Mouse (Mus musculus): ENCODE data around the gene Nudt16l1.

Gene Nudt16l1

DNA sequence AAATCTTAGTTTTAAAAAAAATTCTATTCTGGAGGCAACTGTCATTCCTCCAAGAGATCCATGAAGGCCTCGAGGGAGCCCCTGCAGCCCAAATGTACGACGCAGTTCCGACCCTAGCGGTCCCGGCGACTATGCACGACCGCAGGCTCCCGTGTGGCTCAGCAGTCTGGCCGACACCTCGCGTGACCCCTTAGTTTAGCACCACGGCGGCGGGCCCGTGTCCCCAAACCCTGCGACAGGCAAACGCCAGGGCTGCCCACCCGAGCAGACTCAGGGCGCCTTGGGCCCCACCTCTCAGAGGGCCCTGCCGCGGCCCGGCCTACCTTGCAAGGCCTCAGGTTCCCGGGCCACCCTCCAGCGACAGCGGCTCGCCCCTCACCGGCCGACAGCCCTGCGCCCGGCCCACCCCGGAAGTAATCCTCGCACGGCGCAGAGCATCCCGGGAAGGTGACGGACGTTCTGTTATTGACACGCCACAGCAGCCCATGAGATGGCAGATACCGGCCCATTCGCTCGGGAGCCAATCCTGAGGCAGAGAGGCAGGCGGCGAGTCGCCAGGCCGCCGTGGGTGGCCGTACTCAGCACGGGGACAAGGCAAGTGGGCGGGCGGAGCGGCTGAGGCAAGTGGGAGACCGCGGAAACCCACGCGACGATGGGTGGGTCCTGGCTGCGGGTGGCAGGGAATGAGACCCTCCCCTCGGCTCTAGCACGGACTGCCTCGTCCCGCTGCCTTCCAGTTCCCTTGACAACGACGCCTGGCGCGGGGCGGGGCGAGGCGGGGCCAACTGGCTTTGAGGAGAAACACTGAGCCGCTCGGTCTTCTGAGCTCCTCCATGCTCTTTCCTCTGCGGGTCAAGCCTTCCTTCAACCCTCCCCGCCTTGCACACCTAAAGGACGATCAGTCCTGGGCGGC lies 25.5 kb downstream of the Nudt16l1 start, which contains the start of gene Anks3:
Anks3 (minus strand) TSS at position 409 of the 913 bp plus-strand sequence.
- peak; percentile 95 for DNase-seq

DNA sequence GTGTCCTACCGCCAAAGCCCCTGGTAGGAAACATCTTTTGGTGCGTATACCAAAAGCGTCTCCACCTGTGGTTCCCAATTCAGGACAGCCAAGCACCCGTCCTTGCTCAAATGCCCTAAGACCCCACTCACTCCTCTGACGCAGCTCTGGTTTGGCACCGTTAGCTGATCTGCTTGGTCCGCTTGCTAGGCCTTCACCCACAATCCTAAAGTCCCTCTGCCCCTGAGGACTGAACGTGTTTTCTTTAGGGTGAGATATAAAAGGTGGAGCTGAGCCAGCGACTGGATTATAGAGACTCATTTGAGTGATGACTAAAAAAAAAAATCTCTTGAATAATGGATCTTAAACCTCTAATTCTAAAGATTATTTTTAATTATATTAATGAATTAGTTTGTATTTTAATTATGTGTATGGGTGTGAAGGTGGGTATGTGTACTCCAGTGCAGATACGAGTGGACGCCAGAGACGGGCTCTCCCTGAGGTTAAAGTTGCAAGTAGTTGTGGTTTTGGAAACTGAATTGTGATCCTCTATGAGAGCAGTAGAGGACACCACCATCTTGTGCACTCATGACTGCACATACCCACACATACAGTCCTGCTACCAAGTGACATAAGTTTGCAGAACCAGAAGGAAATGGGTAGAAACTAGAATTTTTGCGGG lies 26.3 kb downstream of the Nudt16l1 start:
- no peak for DNase-seq

DNA sequence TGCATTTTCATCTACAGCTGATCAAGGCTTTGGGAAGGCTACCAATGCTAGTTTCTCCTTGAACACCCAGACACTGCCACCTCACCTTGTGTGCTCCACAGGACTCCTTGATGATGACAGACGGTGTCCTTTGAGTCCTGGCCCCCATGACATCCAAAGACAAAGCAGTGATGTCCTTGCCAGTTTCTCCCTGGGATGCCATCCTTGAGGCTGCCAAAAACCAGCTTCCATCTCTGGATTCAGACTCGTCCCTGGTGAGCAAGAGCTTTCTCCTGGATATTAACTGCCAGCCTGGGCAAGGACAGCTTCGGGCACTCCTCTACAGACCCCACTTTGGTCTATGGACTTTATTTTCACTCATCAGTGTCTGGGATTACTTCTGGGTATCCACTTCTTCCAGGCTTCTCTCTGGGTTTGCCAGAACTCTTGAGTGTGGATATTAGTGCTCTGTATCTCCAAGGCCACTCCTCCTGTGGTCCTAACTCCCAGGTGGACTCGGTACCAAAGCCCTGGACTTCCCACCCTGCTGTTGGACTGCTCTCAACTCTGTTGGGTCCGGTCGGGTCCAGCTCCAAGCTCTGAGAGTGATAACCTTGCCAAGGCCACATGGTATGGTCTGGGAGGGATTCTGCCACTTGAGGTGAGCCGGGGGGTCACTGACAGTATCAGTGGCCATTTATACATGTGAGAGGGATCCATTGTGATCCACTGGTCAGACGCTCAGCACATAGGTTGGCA lies 27.0 kb downstream of the Nudt16l1 start:
- no peak for DNase-seq

DNA sequence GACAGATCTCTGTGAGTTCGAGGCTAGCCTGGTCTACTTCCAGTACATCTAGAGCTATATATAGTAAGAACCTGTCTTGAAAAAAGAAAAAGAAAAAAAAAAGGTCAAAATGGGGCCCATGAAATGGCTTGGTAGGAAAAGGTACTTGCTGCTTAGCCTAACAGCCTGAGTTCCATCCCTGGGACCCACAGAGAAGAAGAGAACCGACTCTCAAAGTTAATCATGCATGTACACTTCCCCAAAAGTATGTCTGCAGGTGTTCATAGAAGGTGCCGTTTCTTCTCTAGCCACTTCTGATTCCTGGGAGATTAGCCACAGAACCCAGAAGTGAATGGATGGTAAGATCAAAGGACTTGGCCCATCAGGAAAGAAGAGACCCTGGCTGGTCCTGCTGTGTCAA lies 29.9 kb downstream of the Nudt16l1 start:
- no peak for DNase-seq

DNA sequence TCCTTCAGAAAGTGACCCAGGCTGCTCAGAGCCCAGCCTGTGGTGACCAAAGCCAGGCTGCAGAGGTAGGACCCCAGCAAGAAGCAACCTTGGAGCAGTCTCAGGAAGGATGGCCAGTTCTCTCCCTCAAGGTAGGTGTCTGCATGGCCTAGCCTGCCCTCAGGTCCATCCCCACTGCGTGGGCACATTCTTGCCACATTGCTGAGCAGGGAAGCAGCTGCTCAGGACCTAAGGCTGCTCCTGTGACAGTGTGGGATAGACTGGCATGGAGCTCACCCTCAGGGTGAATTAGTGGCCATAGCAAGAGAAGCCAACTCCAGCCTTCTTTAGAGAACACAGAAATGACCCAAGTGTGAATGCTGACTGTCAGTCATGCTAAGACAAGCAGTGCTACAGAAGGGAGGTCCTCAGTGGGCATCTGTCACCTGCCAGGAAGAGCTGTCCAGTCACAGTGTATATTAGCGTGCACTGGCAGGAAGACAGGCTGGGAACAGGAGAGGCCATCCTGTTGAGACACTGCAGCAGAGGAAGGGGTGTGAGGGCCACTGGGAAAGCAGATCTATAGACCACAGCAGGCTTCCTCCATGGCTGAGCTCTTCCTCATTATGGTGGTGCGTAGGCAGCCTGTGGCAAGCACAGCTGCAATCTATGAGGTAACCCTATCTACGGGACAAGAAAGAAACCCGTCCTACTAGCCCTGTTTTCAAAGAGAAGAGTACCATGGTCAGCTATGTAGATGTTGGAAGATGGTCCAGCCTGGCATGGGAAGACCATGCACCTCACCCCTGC lies 30.7 kb downstream of the Nudt16l1 start:
- DNase-seq: no peak

DNA sequence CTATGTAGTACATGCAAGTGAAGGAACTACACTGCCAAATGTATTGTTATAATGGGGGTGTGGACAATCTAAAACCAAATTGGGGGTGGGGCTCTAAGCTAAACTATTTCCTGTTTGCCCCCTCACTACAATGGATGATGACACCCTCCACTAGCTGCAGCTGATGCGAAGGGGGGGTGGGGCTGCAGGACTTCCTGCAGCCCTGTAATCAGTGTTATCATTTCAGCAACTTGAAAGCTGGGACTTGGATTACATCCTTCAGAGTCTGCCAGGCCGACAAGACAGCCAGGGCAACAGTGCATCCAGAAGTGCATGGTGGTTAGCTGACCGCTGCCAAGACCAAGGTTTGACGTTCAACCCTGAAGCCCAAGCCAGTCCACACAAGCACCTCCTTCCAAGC lies 33.1 kb downstream of the Nudt16l1 start:
- DNase-seq: no peak

DNA sequence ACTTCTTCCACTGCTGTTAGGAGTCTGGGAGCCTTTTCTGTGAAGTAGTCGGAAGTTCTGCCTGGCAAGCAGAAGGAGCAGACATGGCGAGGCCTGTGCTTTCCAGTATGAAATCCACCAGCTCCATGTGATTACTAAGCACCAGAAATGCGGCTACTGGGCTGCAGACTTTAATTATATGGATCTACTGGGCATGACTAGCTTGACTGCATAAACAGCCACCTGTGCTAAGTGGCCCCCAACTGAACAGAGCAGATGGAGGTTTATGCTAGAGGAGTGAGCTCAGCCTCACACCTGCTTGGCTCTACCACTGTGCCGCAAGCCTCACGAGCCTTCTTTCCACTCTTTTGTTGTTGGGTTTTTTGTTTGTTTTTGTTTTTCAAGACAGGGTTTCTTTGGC lies 36.0 kb downstream of the Nudt16l1 start:
- DNase-seq: no peak

DNA sequence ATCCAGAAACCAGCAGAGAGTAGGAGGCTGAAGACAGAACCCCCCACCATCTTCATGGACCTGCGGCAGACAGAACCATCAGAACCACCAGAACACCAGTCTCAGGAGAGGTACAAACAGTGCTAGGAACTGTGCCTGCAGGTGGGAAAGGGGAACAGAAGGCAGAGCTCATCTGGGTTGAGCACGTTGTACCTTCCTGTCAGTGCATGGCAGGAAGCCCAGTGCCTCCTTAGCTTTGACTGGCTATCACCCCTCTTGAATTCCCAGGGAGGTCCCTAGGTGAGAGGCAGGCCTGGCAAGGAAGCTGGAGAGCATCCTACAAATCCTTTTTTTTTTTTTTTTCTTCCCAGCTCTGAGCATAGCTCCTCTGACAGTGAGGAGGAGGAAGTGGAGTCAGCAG lies 37.6 kb downstream of the Nudt16l1 start:
- no peak for DNase-seq

DNA sequence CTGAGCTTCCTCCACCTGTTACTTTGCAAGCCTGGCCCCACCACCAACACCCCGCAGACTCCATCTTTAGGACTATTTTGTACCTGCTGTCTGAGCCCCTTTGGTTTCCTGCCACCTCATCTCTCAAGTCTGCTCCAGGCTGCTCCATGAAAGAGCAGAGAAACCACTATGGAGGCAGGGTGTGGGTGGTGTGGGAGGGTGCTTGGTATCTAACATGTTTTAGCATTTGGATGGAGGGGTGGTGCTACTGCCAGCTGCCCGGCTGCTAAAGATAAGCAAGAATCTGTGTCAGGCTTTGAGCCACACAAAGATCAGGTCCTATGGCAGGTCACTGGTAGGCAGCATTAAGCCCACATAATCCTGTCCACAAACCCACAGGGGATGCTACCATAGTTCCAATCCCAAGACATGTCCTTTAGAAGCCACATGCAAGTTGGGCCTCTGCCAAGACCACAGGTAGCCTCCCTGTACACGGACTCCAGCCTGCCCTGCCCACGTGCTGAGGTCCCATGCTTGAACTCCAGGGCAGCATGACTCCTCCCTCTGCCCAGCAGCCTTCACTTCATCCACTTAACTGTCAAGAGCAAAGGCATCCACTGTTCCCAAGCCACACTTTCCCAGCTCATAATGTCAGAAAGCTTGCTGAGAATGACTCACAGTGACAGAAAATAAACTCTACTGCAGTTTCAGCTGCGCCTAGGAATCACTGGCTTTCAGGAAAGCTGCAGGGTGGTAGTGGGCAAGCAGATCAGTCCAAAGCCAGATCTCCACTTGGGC lies 39.9 kb downstream of the Nudt16l1 start:
- no peak for DNase-seq

DNA sequence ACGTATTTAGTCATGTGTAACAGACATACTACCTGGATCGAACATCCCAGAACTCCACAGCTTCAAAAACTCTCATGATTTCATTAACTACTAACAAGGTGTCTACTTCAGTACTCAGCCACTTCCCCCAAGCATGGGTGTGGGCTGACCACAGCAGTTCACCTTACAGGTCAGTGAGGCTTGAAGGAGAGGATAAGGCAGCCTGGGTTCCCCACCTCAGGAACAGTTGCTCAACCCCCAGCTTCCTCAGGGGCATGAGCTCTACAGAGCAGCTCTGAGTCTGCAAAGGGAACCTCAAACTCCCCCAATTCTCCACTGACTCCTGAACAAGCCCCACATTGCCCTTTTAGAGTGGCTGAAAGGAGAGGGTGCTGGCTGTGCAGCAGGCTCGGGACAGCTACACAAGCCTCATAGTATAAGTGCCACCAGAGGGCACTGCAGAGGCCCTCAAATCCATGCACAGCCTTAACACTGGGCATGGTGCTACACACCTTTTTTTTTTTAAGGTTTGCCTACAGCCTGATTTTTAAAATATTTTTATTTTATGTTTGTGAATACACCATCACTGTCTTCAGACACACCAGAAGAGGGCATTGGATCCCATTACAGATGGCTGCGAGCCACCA lies 41.3 kb downstream of the Nudt16l1 start:
- DNase-seq: peak; percentile 55

DNA sequence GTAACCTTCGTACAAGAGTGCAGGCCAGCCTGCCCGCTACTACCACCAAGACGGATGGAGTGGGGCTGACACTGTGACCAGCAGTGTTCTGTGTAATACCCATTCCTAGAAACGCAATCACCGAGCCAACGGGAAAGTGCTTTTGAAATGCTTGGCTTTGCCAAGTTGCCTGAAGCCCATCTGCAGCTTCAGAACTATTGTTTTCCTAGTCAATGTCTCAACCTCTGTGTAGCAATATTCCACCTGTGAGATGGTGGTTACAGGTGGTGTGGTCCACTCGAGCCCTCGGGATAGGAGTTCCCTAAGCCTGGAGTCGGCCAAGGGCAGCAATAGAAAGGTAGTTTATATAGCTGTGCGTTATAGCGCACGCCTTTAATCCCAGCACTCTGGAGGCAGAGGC lies 46.2 kb downstream of the Nudt16l1 start:
- no peak for DNase-seq

Measured in embryo, embryonic 11 days (tissue).